ENCODE assay signal across 8 mouse cellular contexts in genomic region chr17:34897373-34898159, GRCm38 (mm10). TPM values are rescaled to one million over a fixed set of nuclear protein-coding genes. Genes with fewer than 3 reads are reported as not detected.
DNase-seq lines count a peak whose midpoint lies in the region; ATAC-seq and TF ChIP-seq lines count a peak whose summit lies in the region.
"Had no signal": no experiment of that assay in that cellular context is flagged by ENCODE, and none has a peak within 500 bp of the region (broad histone marks: within the 10 kb centered on the region; RNA-seq: fewer than 3 reads in every experiment).

No protein-coding gene starts in this region.

- peaks cover 34% of the 10 kb centered on the region for H3K36me3 ChIP-seq in G1E (replicated peaks)
- H3K36me3 ChIP-seq in forebrain, embryonic 13.5 days (ENCODE audit: poor library complexity, severe bottlenecking): peaks cover 27% of the 10 kb centered on the region
- peaks cover 10% of the 10 kb centered on the region for H3K36me3 ChIP-seq in intestine, embryonic 16.5 days (ENCODE audit: control insufficient read depth, insufficient read depth, low read length)
- H3K36me3 ChIP-seq in liver, embryonic 13.5 days: peaks cover 22% of the 10 kb centered on the region
- peaks cover 6% of the 10 kb centered on the region for H3K36me3 ChIP-seq in neural tube, embryonic 14.5 days (ENCODE audit: control insufficient read depth, insufficient read depth, low read length)

- no peak for DNase-seq in G1E (ENCODE audit: low spot score)
- DNase-seq in brain, embryonic 14.5 days (ENCODE audit: low read depth): peak; percentile 76
- DNase-seq in liver, embryonic 13.5 days: peak; percentile 36

- H3K4me3 ChIP-seq in G1E (ENCODE audit: low read depth, low read length): peak overlapping the region; percentile 91
- peak overlapping the region; percentile 96 for H3K4me3 ChIP-seq in forebrain, embryonic 13.5 days
- peak overlapping the region; percentile 94 for H3K4me3 ChIP-seq in intestine, embryonic 16.5 days (ENCODE audit: low read length)
- peak overlapping the region; percentile 81 for H3K4me3 ChIP-seq in liver, embryonic 13.5 days (replicated peaks)
- peak overlapping the region; percentile 82 for H3K4me3 ChIP-seq in neural tube, embryonic 14.5 days (ENCODE audit: low read depth, low read length)

- H3K9me3 ChIP-seq in G1E (replicated peaks): no peaks in the 10 kb centered on the region; the same call in 1 of the 2 replicates
- no peaks in the 10 kb centered on the region for H3K9me3 ChIP-seq in forebrain, embryonic 13.5 days (replicated peaks)
- H3K9me3 ChIP-seq in intestine, embryonic 16.5 days (ENCODE audit: control insufficient read depth, low read length): no peaks in the 10 kb centered on the region
- H3K9me3 ChIP-seq in liver, embryonic 13.5 days (replicated peaks): no peaks in the 10 kb centered on the region
- H3K9me3 ChIP-seq in neural tube, embryonic 14.5 days (ENCODE audit: control insufficient read depth, low read length): no peaks in the 10 kb centered on the region

- H3K27me3 ChIP-seq in G1E (ENCODE audit: insufficient read depth, low read length): no peaks in the 10 kb centered on the region
- no peaks in the 10 kb centered on the region for H3K27me3 ChIP-seq in forebrain, embryonic 13.5 days
- H3K27me3 ChIP-seq in intestine, embryonic 16.5 days (replicated peaks; ENCODE audit: control insufficient read depth, insufficient read depth, low read length): no peaks in the 10 kb centered on the region
- H3K27me3 ChIP-seq in liver, embryonic 13.5 days: no peaks in the 10 kb centered on the region
- H3K27me3 ChIP-seq in neural tube, embryonic 14.5 days (ENCODE audit: control insufficient read depth, insufficient read depth, low read length): no peaks in the 10 kb centered on the region

- H3K4me2 ChIP-seq in forebrain, embryonic 13.5 days: peak overlapping the region; percentile 82
- H3K4me2 ChIP-seq in intestine, embryonic 16.5 days (ENCODE audit: low read depth, low read length): peak overlapping the region; percentile 66
- H3K4me2 ChIP-seq in liver, embryonic 13.5 days: peak overlapping the region; percentile 98
- H3K4me2 ChIP-seq in neural tube, embryonic 14.5 days (ENCODE audit: low read depth, low read length): peak overlapping the region; percentile 97

- no peak for ATAC-seq in G1E (ENCODE audit: extremely low read depth, insufficient number of reproducible peaks, low FRiP score, poor library complexity, severe bottlenecking)
- no peak for ATAC-seq in forebrain, embryonic 13.5 days
- no peak for ATAC-seq in intestine, embryonic 16.5 days
- ATAC-seq in liver, embryonic 13.5 days (ENCODE audit: low read depth): no peak
- no peak for ATAC-seq in neural tube, embryonic 14.5 days (ENCODE audit: low read depth)
- no peak for ATAC-seq in monocyte, adult 5-6 weeks (replicated peaks; ENCODE audit: insufficient number of reproducible peaks, low FRiP score, low TSS enrichment, poor library complexity, severe bottlenecking)

- no peak for TF ChIP-seq POLR2A in brain, embryonic 14.5 days (IDR thresholded peaks at IDR 0.05; ENCODE audit: borderline replicate concordance, extremely low read depth, insufficient read depth, insufficient read length, poor library complexity, severe bottlenecking)

- H3K9ac ChIP-seq in forebrain, embryonic 13.5 days: peak overlapping the region; percentile 99
- peak overlapping the region; percentile 99 for H3K9ac ChIP-seq in intestine, embryonic 16.5 days (ENCODE audit: low read depth, low read length)
- H3K9ac ChIP-seq in liver, embryonic 13.5 days: peak overlapping the region; percentile 93
- peak overlapping the region; percentile 98 for H3K9ac ChIP-seq in neural tube, embryonic 14.5 days (replicated peaks; ENCODE audit: low read depth, low read length)

- WGBS in forebrain, embryonic 13.5 days: 14% methylated on average over 10 of the region's 10 CpGs
- 14% methylated on average over 10 of the region's 10 CpGs for WGBS in intestine, embryonic 16.5 days
- 8% methylated on average over 10 of the region's 10 CpGs for WGBS in liver, embryonic 13.5 days (ENCODE audit: insufficient replicate concordance)
- 25% methylated on average over 10 of the region's 10 CpGs for WGBS in neural tube, embryonic 14.5 days

- peaks cover 55% of the 10 kb centered on the region for H3K4me1 ChIP-seq in G1E (ENCODE audit: insufficient read depth, low read depth, low read length)
- peaks cover 57% of the 10 kb centered on the region for H3K4me1 ChIP-seq in forebrain, embryonic 13.5 days
- peaks cover 29% of the 10 kb centered on the region for H3K4me1 ChIP-seq in intestine, embryonic 16.5 days (ENCODE audit: control insufficient read depth, insufficient read depth, low read length)
- peaks cover 81% of the 10 kb centered on the region for H3K4me1 ChIP-seq in liver, embryonic 13.5 days (replicated peaks)
- H3K4me1 ChIP-seq in neural tube, embryonic 14.5 days (ENCODE audit: control insufficient read depth, insufficient read depth, low read length): peaks cover 37% of the 10 kb centered on the region

- no peak for TF ChIP-seq CTCF in G1E (IDR thresholded peaks at IDR 0.05; ENCODE audit: low read depth, low read length)
- TF ChIP-seq CTCF in brain, embryonic 14.5 days (IDR thresholded peaks at IDR 0.05; ENCODE audit: borderline replicate concordance, extremely low read depth, insufficient read depth, insufficient read length): no peak

- peak overlapping the region; percentile 96 for H3K27ac ChIP-seq in forebrain, embryonic 13.5 days
- peak overlapping the region; percentile 94 for H3K27ac ChIP-seq in intestine, embryonic 16.5 days (ENCODE audit: low read length)
- H3K27ac ChIP-seq in liver, embryonic 13.5 days: peak overlapping the region; percentile 94
- peak overlapping the region; percentile 97 for H3K27ac ChIP-seq in neural tube, embryonic 14.5 days (ENCODE audit: low read depth, low read length)

RNA-seq across cellular contexts. Expression of gene C2, which starts 0.5 kb away (rescaled TPM):
- total RNA-seq in G1E (2014; fragmentation: Nextera tagmentation): 22.2 and 25.9 TPM in 2 replicates
- 1.4 and 2.5 TPM in 2 replicates for total RNA-seq in G1E (2017)
- 1.2 and 2.3 TPM in 2 replicates for polyA plus RNA-seq in G1E (2012)
- 1.1 and 2.3 TPM in 2 replicates for polyA plus RNA-seq in brain, embryonic 14.5 days (2012; rRNA removed)
- 0.74 and 1.4 TPM in 2 replicates for polyA plus RNA-seq in forebrain, embryonic 13.5 days (2015; fragmentation: Nextera tagmentation; extraction: Ambion mirVana)
- 26.5 and 36.0 TPM in 2 replicates for polyA plus RNA-seq in intestine, embryonic 16.5 days (2015; fragmentation: Nextera tagmentation; extraction: Ambion mirVana)
- 11.1 and 11.7 TPM in 2 replicates for polyA plus RNA-seq in liver, embryonic 13.5 days (2015; fragmentation: Nextera tagmentation; extraction: Ambion mirVana)
- 1.5 and 2.1 TPM in 2 replicates for polyA plus RNA-seq in neural tube, embryonic 14.5 days (2014; fragmentation: Nextera tagmentation; extraction: Ambion mirVana)
- not detected in 3 replicates for total RNA-seq in monocyte, adult 5-6 weeks (2017)

RNA-seq across cellular contexts. Expression of gene Ehmt2, which starts 0.7 kb away (rescaled TPM):
- total RNA-seq in G1E (2014; fragmentation: Nextera tagmentation): 123 and 126 TPM in 2 replicates
- total RNA-seq in G1E (2017): 94.4 and 108 TPM in 2 replicates
- polyA plus RNA-seq in G1E (2012): 346 and 451 TPM in 2 replicates
- polyA plus RNA-seq in brain, embryonic 14.5 days (2012; rRNA removed): 350 and 361 TPM in 2 replicates
- polyA plus RNA-seq in forebrain, embryonic 13.5 days (2015; fragmentation: Nextera tagmentation; extraction: Ambion mirVana): 97.9 and 107 TPM in 2 replicates
- 59.8 and 61.9 TPM in 2 replicates for polyA plus RNA-seq in intestine, embryonic 16.5 days (2015; fragmentation: Nextera tagmentation; extraction: Ambion mirVana)
- 16.8 and 17.7 TPM in 2 replicates for polyA plus RNA-seq in liver, embryonic 13.5 days (2015; fragmentation: Nextera tagmentation; extraction: Ambion mirVana)
- polyA plus RNA-seq in neural tube, embryonic 14.5 days (2014; fragmentation: Nextera tagmentation; extraction: Ambion mirVana): 78.1 and 86.8 TPM in 2 replicates
- 92.4 to 105 TPM (median 102 TPM) in 3 replicates for total RNA-seq in monocyte, adult 5-6 weeks (2017)

RNA-seq across cellular contexts. Expression of gene Gm20547, which starts 15.7 kb away (rescaled TPM):
- not detected in 2 replicates for total RNA-seq in G1E (2014; fragmentation: Nextera tagmentation)
- not detected in 2 replicates for total RNA-seq in G1E (2017)
- not detected in 2 replicates for polyA plus RNA-seq in G1E (2012)
- polyA plus RNA-seq in brain, embryonic 14.5 days (2012; rRNA removed): 0.04 TPM in 1 of 2 replicates, not detected in the other
- not detected in 2 replicates for polyA plus RNA-seq in forebrain, embryonic 13.5 days (2015; fragmentation: Nextera tagmentation; extraction: Ambion mirVana)
- not detected in 2 replicates for polyA plus RNA-seq in intestine, embryonic 16.5 days (2015; fragmentation: Nextera tagmentation; extraction: Ambion mirVana)
- 0.17 TPM in 1 of 2 replicates, not detected in the other for polyA plus RNA-seq in liver, embryonic 13.5 days (2015; fragmentation: Nextera tagmentation; extraction: Ambion mirVana)
- polyA plus RNA-seq in neural tube, embryonic 14.5 days (2014; fragmentation: Nextera tagmentation; extraction: Ambion mirVana): not detected in 2 replicates
- not detected in 3 replicates for total RNA-seq in monocyte, adult 5-6 weeks (2017)
- polyA plus RNA-seq: gonadal fat pad, adult 2 months had no signal

RNA-seq across cellular contexts. Expression of gene Slc44a4, which starts 16.7 kb away (rescaled TPM):
- total RNA-seq in G1E (2014; fragmentation: Nextera tagmentation) (not detected in 2 replicates), G1E (2017) (0.06 TPM in 1 of 2 replicates, not detected in the other)
- not detected in 2 replicates for polyA plus RNA-seq in G1E (2012)
- polyA plus RNA-seq in brain, embryonic 14.5 days (2012; rRNA removed): 0.06 and 0.07 TPM in 2 replicates
- polyA plus RNA-seq in forebrain, embryonic 13.5 days (2015; fragmentation: Nextera tagmentation; extraction: Ambion mirVana): not detected in 2 replicates
- polyA plus RNA-seq in intestine, embryonic 16.5 days (2015; fragmentation: Nextera tagmentation; extraction: Ambion mirVana): 108 and 134 TPM in 2 replicates
- 1.5 TPM in 2 replicates for polyA plus RNA-seq in liver, embryonic 13.5 days (2015; fragmentation: Nextera tagmentation; extraction: Ambion mirVana)
- polyA plus RNA-seq in neural tube, embryonic 14.5 days (2014; fragmentation: Nextera tagmentation; extraction: Ambion mirVana): not detected in 2 replicates
- not detected in 3 replicates for total RNA-seq in monocyte, adult 5-6 weeks (2017)

RNA-seq across cellular contexts. Expression of gene Zbtb12, which starts 18.3 kb away (rescaled TPM):
- total RNA-seq in G1E (2014; fragmentation: Nextera tagmentation) (5.4 and 6.1 TPM in 2 replicates), G1E (2017) (3.1 and 4.4 TPM in 2 replicates)
- polyA plus RNA-seq in G1E (2012): 20.4 and 22.7 TPM in 2 replicates
- polyA plus RNA-seq in brain, embryonic 14.5 days (2012; rRNA removed): 116 and 135 TPM in 2 replicates
- 7.8 and 9.7 TPM in 2 replicates for polyA plus RNA-seq in forebrain, embryonic 13.5 days (2015; fragmentation: Nextera tagmentation; extraction: Ambion mirVana)
- 1.5 and 1.7 TPM in 2 replicates for polyA plus RNA-seq in intestine, embryonic 16.5 days (2015; fragmentation: Nextera tagmentation; extraction: Ambion mirVana)
- 0.54 and 0.80 TPM in 2 replicates for polyA plus RNA-seq in liver, embryonic 13.5 days (2015; fragmentation: Nextera tagmentation; extraction: Ambion mirVana)
- 2.2 and 2.3 TPM in 2 replicates for polyA plus RNA-seq in neural tube, embryonic 14.5 days (2014; fragmentation: Nextera tagmentation; extraction: Ambion mirVana)
- total RNA-seq in monocyte, adult 5-6 weeks (2017): 0.57 to 1.7 TPM (median 1.6 TPM) in 3 replicates
